Mouse (Mus musculus) left cerebral cortex, adult 9 months (tissue): ENCODE results near the gene Esrrg.

Experiments used
- DNase-seq, 2 experiments: peaks; one replicate each; pipeline ENCODE4 v3.0.0; 2022; ENCODE audit warnings: low spot score in 2 of 2

The Esrrg gene

GRCm38 (mm10) chr1:187706046-187706445 lies 97.5 kb downstream of the Esrrg start:
- no peak for DNase-seq

- no peak for DNase-seq
These were observed 98.6 kb downstream of the Esrrg start for GRCm38 (mm10) chr1:187707176-187707575.

GRCm38 (mm10) chr1:187710434-187710948 lies 101.9 kb downstream of the Esrrg start:
- DNase-seq = no peak

- peak in 1 of 2 experiments; percentile 48 for DNase-seq
These were observed 112.4 kb downstream of the Esrrg start for GRCm38 (mm10) chr1:187721035-187721434.

GRCm38 (mm10) chr1:187722016-187722415 lies 113.4 kb downstream of the Esrrg start:
- DNase-seq = no peak

- DNase-seq = no peak
These were observed 116.1 kb downstream of the Esrrg start for GRCm38 (mm10) chr1:187724651-187725050.

- DNase-seq = no peak
These were observed 116.8 kb downstream of the Esrrg start for GRCm38 (mm10) chr1:187725351-187725750.

- DNase-seq = no peak
These were observed 122.6 kb downstream of the Esrrg start for GRCm38 (mm10) chr1:187731171-187731570.

GRCm38 (mm10) chr1:187736507-187736906 lies 127.9 kb downstream of the Esrrg start:
- DNase-seq = no peak

GRCm38 (mm10) chr1:187737296-187737695 lies 128.7 kb downstream of the Esrrg start:
- no peak for DNase-seq

GRCm38 (mm10) chr1:187740531-187740930 lies 131.9 kb downstream of the Esrrg start:
- DNase-seq = no peak

- DNase-seq = no peak
These were observed 132.7 kb downstream of the Esrrg start for GRCm38 (mm10) chr1:187741306-187741705.

- DNase-seq = no peak
These were observed 133.5 kb downstream of the Esrrg start for GRCm38 (mm10) chr1:187742071-187742470.

GRCm38 (mm10) chr1:187749294-187749693 lies 140.7 kb downstream of the Esrrg start:
- DNase-seq = no peak

- no peak for DNase-seq
These were observed 141.3 kb downstream of the Esrrg start for GRCm38 (mm10) chr1:187749931-187750330.

GRCm38 (mm10) chr1:187755528-187755927 lies 146.9 kb downstream of the Esrrg start:
- DNase-seq = no peak

GRCm38 (mm10) chr1:187757981-187758380 lies 149.4 kb downstream of the Esrrg start:
- DNase-seq = no peak

- no peak for DNase-seq
These were observed 150.0 kb downstream of the Esrrg start for GRCm38 (mm10) chr1:187758546-187758945.

- DNase-seq = no peak
These were observed 150.9 kb downstream of the Esrrg start for GRCm38 (mm10) chr1:187759536-187759935.

GRCm38 (mm10) chr1:187762641-187763450 lies 154.3 kb downstream of the Esrrg start:
- no peak for DNase-seq

GRCm38 (mm10) chr1:187763451-187763755 lies 154.8 kb downstream of the Esrrg start:
- no peak for DNase-seq

- DNase-seq = no peak
These were observed 155.2 kb downstream of the Esrrg start for GRCm38 (mm10) chr1:187763821-187764220.

GRCm38 (mm10) chr1:187765577-187765976 lies 157.0 kb downstream of the Esrrg start:
- no peak for DNase-seq

- no peak for DNase-seq
These were observed 158.8 kb downstream of the Esrrg start for GRCm38 (mm10) chr1:187767355-187767754.
